8 mouse cellular contexts compared by ENCODE assay signal in the genomic region with DNA sequence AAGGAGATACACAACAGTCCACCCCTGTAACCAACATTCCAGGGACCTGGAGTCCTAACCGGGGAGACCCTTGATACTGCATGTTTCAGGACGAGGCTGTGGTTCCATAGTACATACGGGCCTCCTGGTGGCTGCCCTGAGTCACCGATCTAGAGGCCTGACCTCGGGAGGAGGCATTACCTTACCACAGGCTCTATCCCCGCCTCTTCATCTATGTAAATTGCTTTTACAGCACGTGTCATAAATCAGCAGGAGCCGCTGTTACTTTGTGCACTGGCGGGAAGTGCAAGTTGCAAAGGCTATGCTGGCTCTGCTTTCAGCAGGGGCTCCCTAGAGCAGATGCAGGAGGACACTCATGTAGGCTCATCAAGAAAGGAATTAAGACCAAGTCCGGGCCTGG.
DNase-seq lines count a peak whose midpoint lies in the region; ATAC-seq and TF ChIP-seq lines count a peak whose summit lies in the region.

No protein-coding gene starts in this region.

- 8% methylated on average over 10 of the region's 10 CpGs for WGBS in kidney, embryonic 15.5 days
- WGBS in kidney, adult 2 months, result 24% methylated on average over 10 of the region's 10 CpGs

- H3K36me3 ChIP-seq in kidney, embryonic 15.5 days, result no peaks in the 10 kb centered on the region
- no peaks in the 10 kb centered on the region for H3K36me3 ChIP-seq in kidney, adult 2 months (ENCODE audit: control insufficient read depth, insufficient read depth, low read length)
- H3K36me3 ChIP-seq in CH12.LX (replicated peaks in 1 of 2; ENCODE audit: control insufficient read depth in 1 of 2, insufficient read depth in 1 of 2, low read length in 1 of 2), result peaks cover 5 to 11% of the 10 kb centered on the region in 2 experiments

- intact Hi-C loops in left cerebral cortex, adult 2 months (cut with DNase I), result loop anchor here (2.0 kb wide), 1 partner anchor 160 kb away; no protein-coding TSS in a partner anchor

- ATAC-seq in kidney, embryonic 15.5 days (replicated peaks; ENCODE audit: low FRiP score), result peak; percentile 76
- ATAC-seq in neutrophil, adult 5-6 weeks (ENCODE audit: extremely low read depth, insufficient number of reproducible peaks, low FRiP score, poor library complexity, severe bottlenecking), result peak; percentile 53

- no peak for DNase-seq in kidney, adult 2 months
- peak; percentile 68 for DNase-seq in CH12.LX (ENCODE audit: extremely low read depth)
- peak; percentile 42 for DNase-seq in hindlimb bud, embryonic 11.5 days (ENCODE audit: extremely low spot score, low read depth, low spot score)
- no peak for DNase-seq in urinary bladder, adult 18-20 months (ENCODE audit: low spot score in 2 of 2)
- no peak for DNase-seq in layer of hippocampus, adult 18-20 months (ENCODE audit: low spot score in 2 of 2)
- DNase-seq in left cerebral cortex, adult 2 months (ENCODE audit: extremely low spot score in 1 of 2, low spot score in 2 of 2), result no peak

- H3K27me3 ChIP-seq in kidney, embryonic 15.5 days, result no peaks in the 10 kb centered on the region
- H3K27me3 ChIP-seq in kidney, adult 2 months (replicated peaks; ENCODE audit: control insufficient read depth, insufficient read depth, low read length), result no peaks in the 10 kb centered on the region
- no peaks in the 10 kb centered on the region for H3K27me3 ChIP-seq in CH12.LX (replicated peaks)

- 0 out of 2 replicates have a peak overlapping the region, but pooled peaks have one; percentile 2 for H3K27ac ChIP-seq in kidney, embryonic 15.5 days
- no peak overlapping the region for H3K27ac ChIP-seq in kidney, adult 2 months (ENCODE audit: insufficient read depth, low read depth, low read length)
- no peak overlapping the region for H3K27ac ChIP-seq in CH12.LX (ENCODE audit: insufficient read depth, low read depth)
- H3K27ac ChIP-seq in left cerebral cortex, adult 2 months, result no peak overlapping the region

- H3K4me1 ChIP-seq in kidney, embryonic 15.5 days, result peaks cover 17% of the 10 kb centered on the region
- H3K4me1 ChIP-seq in kidney, adult 2 months (ENCODE audit: control insufficient read depth, insufficient read depth, low read length), result no peaks in the 10 kb centered on the region
- H3K4me1 ChIP-seq in CH12.LX (ENCODE audit: control insufficient read depth in 1 of 2, insufficient read depth in 2 of 2), result peaks cover 38 to 98% of the 10 kb centered on the region in 2 experiments

- TF ChIP-seq POLR2A in kidney, adult 2 months (IDR thresholded peaks at IDR 0.05; ENCODE audit: low read depth, low read length), result no peak
- TF ChIP-seq POLR2A in CH12.LX (IDR thresholded peaks at IDR 0.05; ENCODE audit: low read depth, low read length), result no peak

- H3K4me3 ChIP-seq in kidney, embryonic 15.5 days (replicated peaks), result no peak overlapping the region
- H3K4me3 ChIP-seq in kidney, adult 2 months (ENCODE audit: insufficient read depth, low read depth, low read length), result no peak overlapping the region
- H3K4me3 ChIP-seq in CH12.LX (replicated peaks in 1 of 3; ENCODE audit: low read depth in 2 of 3, low read length in 2 of 3, poor library complexity in 1 of 3), result no peak overlapping the region
- H3K4me3 ChIP-seq in left cerebral cortex, adult 2 months, result no peak overlapping the region

- in situ Hi-C loops in CH12.LX (cut with MboI; ENCODE audit: low pct_ligation_motif_present, low pct_unique_long_range_greater_than_20kb, low sequenced_read_pairs), result loop anchor here (10.0 kb wide), 1 partner anchor 162 kb away; no protein-coding TSS in a partner anchor

- TF ChIP-seq CTCF in kidney, adult 2 months (conservative IDR thresholded peaks at IDR 0.05; ENCODE audit: insufficient read depth, insufficient read length, low read depth, low read length), result no peak
- peak in 1 of 2 experiments; percentile 39; a peak in 2 of 4 replicates for TF ChIP-seq CTCF in CH12.LX (conservative IDR thresholded peaks at IDR 0.05 in 1 of 2, IDR thresholded peaks at IDR 0.05 in 1 of 2; ENCODE audit: low read depth in 2 of 2, low read length in 2 of 2)
- TF ChIP-seq CTCF in left cerebral cortex, adult 2 months (IDR thresholded peaks at IDR 0.05), result no peak

- no peaks in the 10 kb centered on the region for H3K79me2 ChIP-seq in CH12.LX (replicated peaks; ENCODE audit: control insufficient read depth, extremely low read depth, insufficient read depth, poor library complexity, severe bottlenecking)

- H3K9ac ChIP-seq in kidney, embryonic 15.5 days, result no peak overlapping the region
- H3K9ac ChIP-seq in CH12.LX (ENCODE audit: insufficient read depth, low read depth), result no peak overlapping the region

- no peaks in the 10 kb centered on the region for H3K9me3 ChIP-seq in kidney, embryonic 15.5 days (replicated peaks)
- H3K9me3 ChIP-seq in CH12.LX (replicated peaks; ENCODE audit: low read length), result peaks cover 2% of the 10 kb centered on the region

- no peak for TF ChIP-seq EP300 in CH12.LX (IDR thresholded peaks at IDR 0.05; ENCODE audit: low read length)

- H3K4me2 ChIP-seq in kidney, embryonic 15.5 days, result peak overlapping the region; percentile 30
- no peak overlapping the region for H3K4me2 ChIP-seq in CH12.LX (ENCODE audit: insufficient read depth, low read depth, poor library complexity, severe bottlenecking)

- dilution Hi-C loops in CH12.LX (cut with MboI; ENCODE audit: extremely low pct_ligation_motif_present, extremely low pct_unique_long_range_greater_than_20kb, low sequenced_read_pairs), result no loop called here

- peak; percentile 12 for TF ChIP-seq RAD21 in CH12.LX (IDR thresholded peaks at IDR 0.05; ENCODE audit: low read depth, low read length)

TF ChIP-seq in CH12.LX, 34 proteins besides CTCF, POLR2A, EP300 and RAD21:
- TF ChIP-seq ZC3H11A (IDR thresholded peaks at IDR 0.05; ENCODE audit: low read depth, low read length) (no peak), UBTF (IDR thresholded peaks at IDR 0.05; ENCODE audit: low read depth, low read length) (0 out of 2 replicates have a peak, but pooled peaks have one; percentile 25), ZKSCAN1 (IDR thresholded peaks at IDR 0.05; ENCODE audit: borderline replicate concordance, low read depth, low read length) (no peak), BHLHE40 (IDR thresholded peaks at IDR 0.05; ENCODE audit: low read depth, low read length) (peak; percentile 93), POLR2AphosphoS2 (IDR thresholded peaks at IDR 0.05; ENCODE audit: low read depth, low read length) (no peak), MAX (IDR thresholded peaks at IDR 0.05; ENCODE audit: low read length) (peak; percentile 26; the same call in 1 of the 2 replicates), PAX5 (IDR thresholded peaks at IDR 0.05; ENCODE audit: low read length) (no peak)

Comparison
In these comparisons a context has a peak if more than half of its experiments do, and no peak if none do; other contexts are left out.
1. DNase-seq: peak in CH12.LX (single experiment) and hindlimb bud, embryonic 11.5 days (single experiment); none in kidney, adult 2 months (single experiment), urinary bladder, adult 18-20 months (0 of 2), layer of hippocampus, adult 18-20 months (0 of 2) and left cerebral cortex, adult 2 months (0 of 2).